Mouse (Mus musculus) ES-E14 (cell line): ENCODE results near the gene Gm27027. TPM values are rescaled to one million over a fixed set of nuclear protein-coding genes. Genes with fewer than 3 reads are reported as not detected.

ENCODE experiments used
- DNase-seq: peaks from one replicate; pipeline ENCODE4 v3.0.0-alpha.2; 2013; ENCODE audit warnings: low read depth, low spot score
- H3K27ac ChIP-seq: 2 replicates; pipeline ENCODE4 v1.5.1; 2012; ENCODE audit warnings: low read depth, mild to moderate bottlenecking, low read length, moderate library complexity, mixed read lengths; ENCODE audit not compliant: poor library complexity, insufficient read depth, severe bottlenecking
- H3K36me3 ChIP-seq: 2 replicates; pipeline ENCODE4 v1.6.1; 2012; ENCODE audit warnings: mild to moderate bottlenecking, low read length, moderate library complexity, mixed read lengths; ENCODE audit not compliant: control insufficient read depth, poor library complexity, insufficient read depth, severe bottlenecking
- H3K4me1 ChIP-seq, 2 experiments: fragments of 150-350 bp in 1 of 2; sonication (generic) in 1 of 2; 2 replicates each; pipeline ENCODE4 v1.6.1; 2012; ENCODE audit warnings: low read length in 2 of 2, mild to moderate bottlenecking in 1 of 2, mixed read lengths in 1 of 2; ENCODE audit not compliant: control insufficient read depth in 2 of 2, insufficient read depth in 2 of 2, poor library complexity in 1 of 2
- H3K4me3 ChIP-seq, 2 experiments: fragments of 150-350 bp in 1 of 2; sonication (generic) in 1 of 2; 2 replicates each; pipeline ENCODE4 v1.5.1; 2012; ENCODE audit warnings: low read length in 2 of 2, low read depth in 1 of 2, mild to moderate bottlenecking in 1 of 2, mixed read lengths in 1 of 2; ENCODE audit not compliant: insufficient read depth in 1 of 2, poor library complexity in 1 of 2, severe bottlenecking in 1 of 2
- H3K9ac ChIP-seq: 2 replicates; pipeline ENCODE4 v1.6.1; 2012; ENCODE audit warnings: low read depth, mild to moderate bottlenecking, low read length, mixed read lengths; ENCODE audit not compliant: poor library complexity, insufficient read depth, severe bottlenecking
- H3K9me3 ChIP-seq: fragments of 150-350 bp; sonication (generic); 2 replicates; pipeline ENCODE4 v1.6.1; 2012; ENCODE audit warnings: low read depth, mild to moderate bottlenecking, low read length; ENCODE audit not compliant: control insufficient read depth, insufficient read depth
- CHD2 ChIP-seq: IDR thresholded peaks from 2 replicates; pipeline ENCODE4 v1.6.1; 2014; ENCODE audit warnings: mild to moderate bottlenecking, low read depth, low read length, inconsistent platforms
- HCFC1 ChIP-seq: IDR thresholded peaks from 2 replicates; pipeline ENCODE4 v1.6.1; 2012; ENCODE audit warnings: low read length, inconsistent platforms, borderline replicate concordance; ENCODE audit not compliant: insufficient read depth
- MAFK ChIP-seq: IDR thresholded peaks from 2 replicates; pipeline ENCODE4 v1.6.1; 2014; ENCODE audit warnings: mild to moderate bottlenecking, low read depth, low read length, inconsistent platforms; ENCODE audit not compliant: insufficient read depth
- ZC3H11A ChIP-seq: IDR thresholded peaks from 2 replicates; pipeline ENCODE4 v1.6.1; 2012; ENCODE audit warnings: low read depth, mild to moderate bottlenecking, inconsistent platforms, low read length, borderline replicate concordance
- ZNF384 ChIP-seq: IDR thresholded peaks from 2 replicates; pipeline ENCODE4 v1.6.1; 2012; ENCODE audit warnings: low read depth, low read length, inconsistent platforms
- in situ Hi-C, 2 experiments: fragments of 600-800 bp; cut with MboI; formaldehyde crosslinking; loops; one replicate each; pipeline ENCODE4 v1.15.1; 2025; ENCODE audit warnings: low sequenced_read_pairs in 2 of 2, inconsistent platforms in 1 of 2; ENCODE audit not compliant: unreplicated experiment in 2 of 2
- total RNA-seq: library from RNA; depleted of rRNA; stranded (reverse); fragments of 300-350 nt; gene quantifications from 2 replicates; pipeline ENCODE4 v1.2.3, GENCODE M21; 2012; rRNA removed

Gene Gm27027
- total RNA-seq: not detected in 2 replicates

DNA sequence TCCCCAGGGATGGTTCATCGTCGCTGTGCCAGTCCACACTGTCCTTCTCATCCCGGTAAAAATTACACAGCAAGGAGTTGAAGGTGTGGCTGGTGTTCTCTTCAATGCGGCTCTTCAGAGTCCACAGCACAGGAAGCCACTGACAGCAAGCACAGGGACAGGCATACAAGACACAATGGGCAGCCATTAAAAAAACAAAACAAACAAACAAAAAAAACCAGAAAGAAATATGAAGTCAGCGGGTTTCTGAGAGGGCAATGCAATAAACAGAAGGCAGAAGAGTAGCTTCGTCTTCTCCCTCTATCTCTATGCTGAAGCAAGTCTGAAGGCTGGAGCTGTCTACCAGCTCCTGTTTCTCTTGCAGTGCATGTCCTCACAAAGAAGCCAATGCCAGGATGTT is at the start of gene Gm27027:
Gm27027 (minus strand) TSS at position 101 of the 400 bp plus-strand sequence.
- no peaks in the 10 kb centered on the region for H3K9me3 ChIP-seq
- in situ Hi-C loops: no loop called here
- H3K27ac ChIP-seq: no peak within 1 kb of the TSS
- H3K36me3 ChIP-seq: peaks cover 25% of the 10 kb centered on the region
- no peak within 1 kb of the TSS for H3K4me3 ChIP-seq
- 0 out of 4 replicates have a peak, but pooled peaks cover 0 to 1% of the 10 kb centered on the region in 2 experiments for H3K4me1 ChIP-seq
- no peak within 1 kb of the TSS for H3K9ac ChIP-seq
- DNase-seq: no peak
- TF ChIP-seq ZNF384 (no peak), ZC3H11A (no peak), HCFC1 (no peak), MAFK (no peak), CHD2 (no peak)

DNA sequence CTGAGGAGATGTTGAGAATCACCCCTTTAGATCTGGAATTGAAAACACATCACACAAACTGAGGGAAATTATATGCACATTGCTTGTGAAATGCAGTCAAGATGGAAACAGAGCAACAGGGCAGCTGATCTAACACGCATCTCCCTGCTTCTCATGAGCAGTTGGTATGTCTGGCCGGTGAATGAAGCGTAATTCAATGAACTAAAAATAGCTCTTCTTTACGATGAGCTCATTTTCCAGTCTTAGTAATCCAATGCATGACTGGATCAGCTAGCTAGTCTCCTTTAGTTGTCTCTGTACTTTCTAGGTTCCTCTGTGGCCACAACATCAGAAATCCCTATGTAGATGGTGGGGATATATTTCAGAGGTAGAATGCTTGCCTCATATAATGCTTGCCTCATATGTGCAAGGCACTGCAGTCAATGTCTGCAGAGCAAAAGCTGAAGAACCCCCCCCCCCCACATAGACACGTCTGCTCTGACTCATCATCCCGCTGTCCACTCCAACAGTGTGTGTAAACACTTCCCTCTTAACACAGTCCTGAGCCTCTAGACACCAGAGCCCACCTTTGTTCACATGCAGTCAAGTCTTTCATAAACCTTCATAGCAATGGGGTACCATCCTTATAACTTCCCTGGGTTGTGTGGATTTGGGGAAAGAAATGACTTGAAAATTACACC is 49.4 kb upstream of the Gm27027 start:
- TF ChIP-seq ZNF384 (no peak), HCFC1 (no peak), MAFK (no peak), CHD2 (no peak)
- H3K4me3 ChIP-seq: no peak overlapping the region

DNA sequence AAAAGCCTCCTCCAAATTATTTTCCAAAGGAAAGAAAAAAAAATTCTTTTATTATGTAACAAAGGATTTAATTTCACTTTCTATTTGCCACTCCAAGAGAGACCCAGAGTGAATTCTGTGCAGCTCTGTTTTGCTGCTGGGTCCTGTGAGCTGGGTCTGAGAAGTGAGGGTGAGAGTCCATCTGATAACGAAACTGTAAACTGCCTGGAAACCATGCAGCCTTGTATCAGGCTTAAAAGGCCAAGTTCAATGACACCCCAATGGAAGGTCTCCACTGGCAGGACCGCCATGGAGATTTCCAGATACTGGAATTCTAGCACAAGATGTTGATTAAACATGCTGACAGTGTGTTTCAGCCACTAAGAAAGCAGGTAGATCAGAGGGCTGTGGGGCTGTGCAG is 48.0 kb upstream of the Gm27027 start:
- Histone ChIP-seq H3K4me1 (peaks cover 4 to 7% of the 10 kb centered on the region in 2 experiments; a peak in 3 of 4 replicates), H3K27ac (no peak overlapping the region)
- in situ Hi-C loops: no loop called here

More for the DNA sequence above, 49.4 kb upstream of the Gm27027 start:
- in situ Hi-C loops: no loop called here
- DNase-seq: no peak
- Histone ChIP-seq H3K27ac (no peak overlapping the region), H3K9me3 (no peaks in the 10 kb centered on the region), H3K36me3 (peaks cover 2% of the 10 kb centered on the region; the same call in 1 of the 2 replicates), H3K9ac (no peak overlapping the region), H3K4me1 (peaks cover 2 to 7% of the 10 kb centered on the region in 2 experiments; a peak in 2 of 4 replicates)

DNA sequence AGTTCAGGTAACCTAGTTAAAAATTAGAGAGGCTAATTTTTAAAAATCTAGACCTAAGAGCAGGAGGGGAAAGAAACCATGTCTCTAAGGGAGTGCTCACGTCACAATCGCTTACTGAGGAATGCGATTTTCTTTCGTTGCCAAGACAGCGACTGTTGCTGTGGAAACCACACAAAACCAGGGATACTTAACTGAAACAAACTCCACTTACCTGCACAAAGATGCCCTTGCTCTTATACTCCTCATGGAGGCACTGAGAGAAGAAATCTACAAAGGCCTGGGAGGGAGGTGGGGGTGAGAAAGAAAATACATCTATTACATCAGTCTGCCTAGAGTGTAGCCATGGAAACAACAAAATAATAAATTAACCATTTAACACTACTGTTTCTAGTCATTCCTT is 47.5 kb upstream of the Gm27027 start:
- Histone ChIP-seq H3K36me3 (peaks cover 2% of the 10 kb centered on the region; the same call in 1 of the 2 replicates), H3K4me3 (no peak overlapping the region), H3K9ac (no peak overlapping the region), H3K4me1 (peaks cover 4 to 7% of the 10 kb centered on the region in 2 experiments; a peak in 3 of 4 replicates), H3K27ac (no peak overlapping the region), H3K9me3 (no peaks in the 10 kb centered on the region)
- TF ChIP-seq ZC3H11A (no peak), CHD2 (no peak), ZNF384 (no peak), MAFK (no peak), HCFC1 (no peak)
- no peak for DNase-seq
- in situ Hi-C loops: no loop called here

More for the DNA sequence above, 48.0 kb upstream of the Gm27027 start:
- H3K36me3 ChIP-seq: peaks cover 2% of the 10 kb centered on the region; the same call in 1 of the 2 replicates
- no peak overlapping the region for H3K4me3 ChIP-seq
- TF ChIP-seq ZNF384 (no peak), ZC3H11A (no peak), MAFK (no peak), CHD2 (no peak), HCFC1 (no peak)
- no peaks in the 10 kb centered on the region for H3K9me3 ChIP-seq
- no peak for DNase-seq
- H3K9ac ChIP-seq: no peak overlapping the region
